Mouse (Mus musculus) embryonic facial prominence, embryonic 13.5 days (tissue): ENCODE results near the gene Rhpn2. TPM values are rescaled to one million over a fixed set of nuclear protein-coding genes. Genes with fewer than 3 reads are reported as not detected.

Experiments used
- ATAC-seq: fragments of 200-750 bp; cut with Nextera tagmentation; 2 replicates; pipeline ENCODE4 v1.8.0; 2017; ENCODE audit warnings: low read depth; ENCODE audit not compliant: insufficient number of reproducible peaks, insufficient read depth, low FRiP score, low TSS enrichment
- H3K27ac ChIP-seq: fragments of 300-500 bp; sonication (generic); 2 replicates; pipeline ENCODE4 v1.5.1; 2015; ENCODE audit warnings: moderate library complexity, mild to moderate bottlenecking, inconsistent platforms
- H3K27me3 ChIP-seq: fragments of 300-500 bp; sonication (generic); 2 replicates; pipeline ENCODE4 v1.6.1; 2015; ENCODE audit warnings: mild to moderate bottlenecking, inconsistent platforms
- H3K36me3 ChIP-seq: fragments of 300-500 bp; sonication (generic); 2 replicates; pipeline ENCODE4 v1.6.1; 2015; ENCODE audit warnings: mild to moderate bottlenecking, inconsistent platforms
- H3K4me1 ChIP-seq: fragments of 300-500 bp; sonication (generic); 2 replicates; pipeline ENCODE4 v1.6.1; 2015; ENCODE audit warnings: inconsistent platforms
- H3K4me2 ChIP-seq: fragments of 300-500 bp; sonication (generic); 2 replicates; pipeline ENCODE4 v1.6.1; 2015; ENCODE audit warnings: moderate library complexity, mild to moderate bottlenecking, inconsistent platforms
- H3K4me3 ChIP-seq: fragments of 300-500 bp; sonication (generic); 2 replicates; pipeline ENCODE4 v1.5.1; 2015; ENCODE audit warnings: mild to moderate bottlenecking, inconsistent platforms
- H3K9ac ChIP-seq: fragments of 300-500 bp; sonication (generic); 2 replicates; pipeline ENCODE4 v1.6.1; 2015; ENCODE audit warnings: mild to moderate bottlenecking, inconsistent platforms
- H3K9me3 ChIP-seq: fragments of 300-500 bp; sonication (generic); 2 replicates; pipeline ENCODE4 v1.6.1; 2016; ENCODE audit warnings: inconsistent platforms
- WGBS: fragments of 180-500 bp; shearing (Covaris S2); methylation state at CpG from one replicate; pipeline ENCODE4 v1.1.7; 2015; ENCODE audit warnings: mixed read lengths; 5-methylcytosine and 5-hydroxymethylcytosine counted together
- polyA plus RNA-seq: library from polyadenylated mRNA; unstranded; fragments of >200 nt; fragmentation: Nextera tagmentation; extraction: Ambion mirVana; gene quantifications from 2 replicates; pipeline ENCODE4 v1.2.1, GENCODE M21; 2015

Gene Rhpn2
- polyA plus RNA-seq, 1 experiment from 2014 or later: 5.6 TPM

- 51% methylated on average over 3 of the region's 3 CpGs for WGBS
- H3K4me1 ChIP-seq: peaks cover 15% of the 10 kb centered on the region
- ATAC-seq: no peak
- no peaks in the 10 kb centered on the region for H3K9me3 ChIP-seq
- no peak overlapping the region for H3K4me2 ChIP-seq
- no peak overlapping the region for H3K9ac ChIP-seq
- H3K4me3 ChIP-seq: no peak overlapping the region
- H3K27me3 ChIP-seq: no peaks in the 10 kb centered on the region
- no peaks in the 10 kb centered on the region for H3K36me3 ChIP-seq
- no peak overlapping the region for H3K27ac ChIP-seq
These were observed 11.8 kb upstream of the Rhpn2 start for GRCm38 (mm10) chr7:35322161-35322560.

GRCm38 (mm10) chr7:35322732-35323420, 11.1 kb upstream of the Rhpn2 start:
- H3K4me2 ChIP-seq: peak overlapping the region; percentile 51
- H3K4me1 ChIP-seq: peaks cover 10% of the 10 kb centered on the region
- no peaks in the 10 kb centered on the region for H3K27me3 ChIP-seq
- peak overlapping the region; percentile 28; the same call in 1 of the 2 replicates for H3K27ac ChIP-seq
- 5% methylated on average over 11 of the region's 13 CpGs for WGBS
- no peak for ATAC-seq
- peak overlapping the region; percentile 17; the same call in 1 of the 2 replicates for H3K4me3 ChIP-seq
- H3K36me3 ChIP-seq: no peaks in the 10 kb centered on the region
- no peaks in the 10 kb centered on the region for H3K9me3 ChIP-seq
- peak overlapping the region; percentile 62; the same call in 1 of the 2 replicates for H3K9ac ChIP-seq

- peaks cover 23% of the 10 kb centered on the region for H3K4me1 ChIP-seq
- H3K27me3 ChIP-seq: peaks cover 40% of the 10 kb centered on the region
- H3K4me3 ChIP-seq: no peak overlapping the region
- H3K36me3 ChIP-seq: no peaks in the 10 kb centered on the region
- H3K9me3 ChIP-seq: no peaks in the 10 kb centered on the region
- H3K27ac ChIP-seq: no peak overlapping the region
- H3K4me2 ChIP-seq: no peak overlapping the region
- no peak overlapping the region for H3K9ac ChIP-seq
- no peak for ATAC-seq
- WGBS: 59% methylated on average over 3 of the region's 3 CpGs
These were observed 2.4 kb upstream of the Rhpn2 start for GRCm38 (mm10) chr7:35331590-35331989.

- Histone ChIP-seq H3K27me3 (peaks cover 47% of the 10 kb centered on the region), H3K4me3 (peak overlapping the region; percentile 63), H3K27ac (peak overlapping the region; percentile 34; the same call in 1 of the 2 replicates), H3K9me3 (no peaks in the 10 kb centered on the region), H3K36me3 (no peaks in the 10 kb centered on the region), H3K4me1 (peaks cover 23% of the 10 kb centered on the region), H3K9ac (peak overlapping the region; percentile 53), H3K4me2 (peak overlapping the region; percentile 98)
- ATAC-seq: no peak
- under 1% methylated on average over 19 of the region's 19 CpGs for WGBS
These were observed 729 bp upstream of the Rhpn2 start for GRCm38 (mm10) chr7:35333231-35333651.

- H3K9me3 ChIP-seq: no peaks in the 10 kb centered on the region
- H3K9ac ChIP-seq: peak overlapping the region; percentile 71
- peaks cover 23% of the 10 kb centered on the region for H3K4me1 ChIP-seq
- peak overlapping the region; percentile 28; the same call in 1 of the 2 replicates for H3K27ac ChIP-seq
- H3K27me3 ChIP-seq: peaks cover 47% of the 10 kb centered on the region
- ATAC-seq: no peak
- WGBS: under 1% methylated on average over 51 of the region's 51 CpGs
- H3K4me2 ChIP-seq: peak overlapping the region; percentile 98
- no peaks in the 10 kb centered on the region for H3K36me3 ChIP-seq
- H3K4me3 ChIP-seq: peak overlapping the region; percentile 63
These were observed 820 bp downstream of the Rhpn2 start for GRCm38 (mm10) chr7:35334527-35335452.

- Histone ChIP-seq H3K9ac (no peak overlapping the region), H3K27ac (peak overlapping the region; percentile 44), H3K36me3 (no peaks in the 10 kb centered on the region), H3K4me1 (peaks cover 7% of the 10 kb centered on the region; the same call in 1 of the 2 replicates), H3K27me3 (peaks cover 21% of the 10 kb centered on the region), H3K9me3 (no peaks in the 10 kb centered on the region), H3K4me2 (no peak overlapping the region), H3K4me3 (no peak overlapping the region)
- no peak for ATAC-seq
- WGBS: 17% methylated on average over 5 of the region's 5 CpGs
These were observed 6.2 kb downstream of the Rhpn2 start for GRCm38 (mm10) chr7:35340196-35340595.

GRCm38 (mm10) chr7:35341282-35341681, 7.3 kb downstream of the Rhpn2 start:
- no peak overlapping the region for H3K9ac ChIP-seq
- no peaks in the 10 kb centered on the region for H3K4me1 ChIP-seq
- H3K9me3 ChIP-seq: peaks cover under 1% of the 10 kb centered on the region; the same call in 1 of the 2 replicates
- no peaks in the 10 kb centered on the region for H3K36me3 ChIP-seq
- H3K4me3 ChIP-seq: no peak overlapping the region
- ATAC-seq: no peak
- no peak overlapping the region for H3K4me2 ChIP-seq
- 77% methylated on average over 6 of the region's 6 CpGs for WGBS
- H3K27ac ChIP-seq: no peak overlapping the region
- peaks cover 10% of the 10 kb centered on the region for H3K27me3 ChIP-seq

- Histone ChIP-seq H3K27me3 (no peaks in the 10 kb centered on the region), H3K4me2 (no peak overlapping the region), H3K4me1 (no peaks in the 10 kb centered on the region), H3K27ac (no peak overlapping the region), H3K36me3 (no peaks in the 10 kb centered on the region), H3K9me3 (peaks cover 3% of the 10 kb centered on the region; the same call in 1 of the 2 replicates), H3K9ac (no peak overlapping the region), H3K4me3 (no peak overlapping the region)
- 64% methylated on average over 4 of the region's 4 CpGs for WGBS
- ATAC-seq: no peak
These were observed 8.5 kb downstream of the Rhpn2 start for GRCm38 (mm10) chr7:35342498-35342897.

- Histone ChIP-seq H3K4me2 (no peak overlapping the region), H3K4me3 (no peak overlapping the region), H3K27me3 (no peaks in the 10 kb centered on the region), H3K4me1 (no peaks in the 10 kb centered on the region), H3K9ac (no peak overlapping the region), H3K27ac (no peak overlapping the region), H3K9me3 (peaks cover 3% of the 10 kb centered on the region; the same call in 1 of the 2 replicates), H3K36me3 (no peaks in the 10 kb centered on the region)
- ATAC-seq: no peak
- WGBS: 90% methylated on average over 5 of the region's 5 CpGs
These were observed 10.9 kb downstream of the Rhpn2 start for GRCm38 (mm10) chr7:35344785-35345330.

GRCm38 (mm10) chr7:35347918-35348700, 14.1 kb downstream of the Rhpn2 start:
- no peaks in the 10 kb centered on the region for H3K36me3 ChIP-seq
- H3K4me3 ChIP-seq: no peak overlapping the region
- H3K4me2 ChIP-seq: no peak overlapping the region
- no peaks in the 10 kb centered on the region for H3K27me3 ChIP-seq
- ATAC-seq: no peak
- H3K9ac ChIP-seq: no peak overlapping the region
- no peak overlapping the region for H3K27ac ChIP-seq
- H3K4me1 ChIP-seq: no peaks in the 10 kb centered on the region
- peaks cover 3% of the 10 kb centered on the region; the same call in 1 of the 2 replicates for H3K9me3 ChIP-seq
- 67% methylated on average over 18 of the region's 18 CpGs for WGBS

GRCm38 (mm10) chr7:35349022-35349421, 15.1 kb downstream of the Rhpn2 start:
- Histone ChIP-seq H3K9ac (no peak overlapping the region), H3K9me3 (peaks cover 3% of the 10 kb centered on the region; the same call in 1 of the 2 replicates), H3K4me3 (no peak overlapping the region), H3K27me3 (no peaks in the 10 kb centered on the region), H3K36me3 (no peaks in the 10 kb centered on the region), H3K4me2 (no peak overlapping the region), H3K27ac (no peak overlapping the region), H3K4me1 (no peaks in the 10 kb centered on the region)
- ATAC-seq: no peak
- WGBS: 87% methylated on average over 4 of the region's 4 CpGs
